Mouse (Mus musculus) G1E (cell line): ENCODE measurements around the gene Tmem175.

Experiments used
- CTCF ChIP-seq: IDR thresholded peaks from 2 replicates; pipeline ENCODE4 v1.5.1; 2012; ENCODE audit warnings: low read depth, low read length, inconsistent platforms, mixed read lengths
- GATA1 ChIP-seq: IDR thresholded peaks from 2 replicates; pipeline ENCODE4 v1.6.1; 2012; ENCODE audit warnings: borderline replicate concordance, low read length, inconsistent platforms, mixed read lengths
- POLR2AphosphoS5 ChIP-seq: IDR thresholded peaks from 2 replicates; pipeline ENCODE4 v1.6.1; 2012; ENCODE audit warnings: low read depth, low read length, inconsistent platforms; ENCODE audit not compliant: insufficient replicate concordance
- TAL1 ChIP-seq: conservative IDR thresholded peaks from 2 replicates; pipeline ENCODE4 v1.6.1; 2012; ENCODE audit warnings: low read depth, low read length, inconsistent platforms, mixed read lengths

DNA sequence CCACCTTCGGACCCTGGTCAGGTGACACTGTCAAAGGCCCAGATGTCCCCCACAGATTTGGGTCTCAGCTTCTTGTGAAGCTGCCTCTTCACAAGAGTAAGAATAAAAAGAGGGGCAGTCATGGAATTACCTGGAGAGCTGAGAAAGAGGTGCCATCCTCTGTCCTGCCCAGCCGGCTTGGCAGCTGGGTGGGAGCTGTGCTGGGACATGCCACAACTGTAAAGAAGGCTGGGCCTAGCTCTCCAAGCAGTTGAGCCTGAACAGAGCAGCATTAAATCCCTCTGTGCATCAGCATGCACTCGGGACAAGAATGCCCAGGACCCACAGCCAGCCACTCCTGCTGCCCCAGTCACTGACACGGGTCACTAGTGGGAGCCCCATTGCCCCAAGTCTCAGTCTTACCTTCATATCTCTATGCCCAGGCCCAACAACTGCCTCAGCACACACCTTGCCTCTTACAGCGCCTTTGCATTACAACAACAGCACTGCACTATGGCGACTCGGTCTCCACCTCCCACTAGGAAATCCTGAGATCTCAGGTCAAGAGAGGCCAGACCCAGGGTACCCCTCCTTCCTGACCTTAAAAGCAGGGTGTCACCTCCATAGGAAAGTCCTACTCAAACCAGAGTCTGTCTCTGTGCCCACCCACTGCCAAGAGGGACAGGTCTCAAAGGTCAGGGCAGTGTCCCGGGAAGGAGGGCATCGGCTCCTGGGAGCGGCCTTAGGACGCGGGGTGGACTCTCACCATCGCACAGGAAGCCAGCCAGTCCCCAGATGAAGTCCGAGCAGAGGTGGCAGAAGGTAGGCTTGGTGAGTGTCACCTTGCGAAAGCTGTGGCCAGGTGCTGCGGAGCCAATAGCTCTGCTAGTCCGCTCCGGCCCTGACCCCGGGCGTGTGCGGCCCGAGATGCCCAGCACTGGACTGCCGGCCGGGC, 30.4 kb downstream of the Tmem175 start, which contains the start of gene Idua:
- TF ChIP-seq CTCF (no peak), POLR2AphosphoS5 (no peak), GATA1 (no peak), TAL1 (no peak)
